Mouse (Mus musculus): ENCODE measurements around the gene Kcnj8.
"Not testable (repeated sequence)": the region's sequence is repeated elsewhere in the genome, so short reads cannot be mapped to it uniquely, and the experiment has no call there.

Kcnj8 gene

DNA sequence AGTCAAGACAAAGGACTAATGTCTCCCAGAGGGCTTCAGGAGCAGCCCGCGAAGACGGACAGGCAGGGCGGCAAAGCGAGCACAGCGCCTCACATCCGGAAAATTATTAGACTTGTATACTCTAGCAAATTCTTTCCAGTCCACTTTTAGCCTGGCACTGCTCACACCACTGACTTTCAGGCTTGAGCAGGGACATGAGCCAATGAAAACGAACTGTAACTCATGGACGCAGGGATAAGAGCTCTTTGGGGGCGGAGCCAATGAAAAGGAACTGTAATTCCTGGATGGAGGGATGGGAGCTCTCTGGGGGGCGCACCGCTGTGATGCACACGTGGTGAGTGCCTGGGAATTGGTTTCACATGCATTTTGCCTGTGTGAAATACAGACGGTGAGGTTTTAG, 26.3 kb downstream of the Kcnj8 start:
- peak; percentile 41 for DNase-seq

DNA sequence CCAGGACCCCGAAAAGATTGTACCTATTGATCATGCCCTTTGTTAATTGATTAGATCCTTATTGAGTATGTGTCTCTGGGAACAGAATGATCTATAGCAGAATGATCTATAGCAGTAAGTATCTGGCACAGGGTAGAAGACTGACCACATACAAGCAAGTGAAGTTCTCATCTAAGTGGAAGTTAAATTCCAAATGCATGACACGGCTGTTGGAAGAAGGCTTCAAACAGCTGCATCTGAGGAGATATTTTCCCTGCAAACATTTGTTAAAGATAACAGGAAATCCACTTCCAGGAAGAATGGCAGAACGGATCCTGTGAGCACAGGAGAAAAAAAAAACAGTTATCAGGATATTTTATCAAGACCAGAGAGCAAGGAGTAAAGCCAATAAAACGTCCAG, 27.8 kb downstream of the Kcnj8 start:
- no peak for DNase-seq

DNA sequence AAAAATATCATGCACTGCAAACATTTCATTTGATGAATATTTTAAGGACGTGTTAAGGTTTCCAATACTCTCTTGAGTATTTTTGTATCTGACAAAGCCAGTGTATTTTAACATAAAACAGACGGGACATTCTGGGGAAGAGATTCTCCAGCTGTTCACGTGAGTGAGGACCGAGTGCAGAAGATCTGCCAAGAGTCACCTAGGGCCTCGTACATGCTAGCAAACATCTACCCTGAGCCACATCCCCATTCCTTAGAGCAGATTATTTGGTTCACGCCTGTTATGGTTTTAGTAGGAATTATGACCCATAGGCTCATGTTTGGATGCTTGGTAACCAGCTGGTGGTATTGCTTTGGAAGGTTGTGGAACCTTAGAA, 28.6 kb downstream of the Kcnj8 start:
- DNase-seq = no peak

DNA sequence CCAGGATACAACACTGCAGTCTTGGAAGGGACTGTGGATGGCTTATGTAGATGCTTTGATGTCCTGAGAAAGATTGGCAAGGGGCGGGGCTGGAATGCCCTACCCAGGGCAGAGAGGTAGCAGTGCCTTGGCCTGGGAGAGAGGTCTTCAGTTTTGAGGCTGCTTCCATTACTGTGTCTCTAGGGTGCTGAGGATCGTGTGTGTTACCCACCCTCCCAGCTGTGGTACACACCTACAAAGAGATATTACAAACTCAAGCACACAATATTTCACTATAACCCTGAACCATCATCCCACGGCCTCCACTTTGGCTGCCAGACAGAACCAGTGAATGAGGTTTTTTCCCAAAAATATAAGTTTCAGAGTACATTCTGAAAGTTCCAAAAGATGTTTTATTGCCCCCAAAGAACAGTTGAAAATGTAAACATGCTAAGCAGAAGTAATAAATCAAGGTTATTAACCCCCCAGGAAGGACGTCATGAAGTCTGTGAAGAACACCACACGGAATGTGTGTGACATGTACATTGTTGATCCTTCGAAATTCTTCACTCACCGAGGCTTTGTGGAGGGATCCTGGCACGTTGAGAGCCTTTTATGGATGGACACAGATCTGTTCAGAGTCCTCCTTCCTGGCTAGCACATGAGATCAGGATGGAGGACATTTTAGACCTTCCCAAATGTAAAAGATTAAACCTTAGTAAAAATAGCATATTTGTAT, 29.2 kb downstream of the Kcnj8 start:
- DNase-seq = no peak

DNA sequence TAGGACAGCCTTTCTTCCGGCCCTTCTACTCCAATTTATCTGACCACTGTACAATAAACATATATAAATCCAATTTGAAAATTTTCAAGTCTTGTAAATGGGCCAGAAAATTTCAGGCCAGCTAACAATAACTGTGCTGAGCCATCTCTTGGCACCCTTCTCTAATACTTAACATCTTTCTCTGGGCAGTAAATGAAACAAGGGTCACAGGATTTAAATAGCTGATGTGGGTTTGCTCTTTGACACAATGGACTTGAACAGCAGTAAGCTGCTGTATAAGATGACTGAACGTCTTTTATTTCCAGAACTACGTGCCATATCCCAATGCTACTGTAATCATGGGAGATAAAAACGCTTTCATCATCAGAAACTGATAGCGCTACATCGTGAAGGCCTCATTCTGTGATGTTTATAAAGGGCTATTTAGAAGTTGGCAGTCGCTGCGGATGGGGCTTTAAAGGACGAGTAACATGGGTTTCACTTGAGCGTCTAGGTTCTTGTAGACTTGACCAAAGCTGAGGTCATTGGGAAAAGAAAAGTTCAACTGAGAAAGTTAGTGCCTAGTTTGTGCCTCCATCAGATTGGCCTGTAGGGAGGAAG, 30.8 kb downstream of the Kcnj8 start:
- no peak for DNase-seq

DNA sequence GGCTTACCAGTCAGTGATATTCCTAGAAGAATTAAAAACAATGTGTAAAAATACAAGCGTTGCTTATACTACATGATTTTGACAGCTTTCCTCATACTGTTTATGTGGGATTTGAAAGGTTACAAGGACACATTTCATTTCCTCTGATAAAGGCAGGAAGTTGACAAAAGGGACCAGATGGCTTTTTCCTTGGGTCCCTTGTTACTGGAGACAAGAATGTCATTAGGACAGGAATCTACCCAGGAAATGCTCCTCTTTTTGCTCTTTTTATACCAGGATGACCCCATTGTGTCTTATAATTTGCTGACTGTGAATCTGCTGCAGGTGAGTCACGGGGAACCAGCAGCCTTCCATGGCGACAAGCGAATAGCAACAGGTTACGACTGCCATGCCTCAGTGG, 31.3 kb downstream of the Kcnj8 start:
- DNase-seq = peak; percentile 22

DNA sequence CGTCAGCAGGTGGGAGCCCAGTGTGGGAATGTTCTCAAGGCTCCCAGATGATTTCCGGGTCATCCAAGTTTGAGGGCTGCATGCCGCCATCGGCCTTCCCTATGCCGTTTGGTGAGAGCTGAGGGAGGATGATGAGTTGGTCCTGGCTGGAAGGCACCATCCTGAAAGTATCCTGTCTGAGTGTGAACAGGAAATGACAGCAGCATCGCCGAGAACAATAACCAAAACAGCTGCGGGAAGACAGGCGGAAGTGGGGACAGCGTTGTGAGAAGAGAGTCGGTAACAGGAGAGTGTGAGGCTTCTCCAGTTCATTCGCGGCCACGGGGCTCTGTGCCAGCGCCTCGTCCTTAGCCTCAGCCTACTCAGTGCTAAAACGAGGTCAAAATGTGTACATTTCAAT, 32.9 kb downstream of the Kcnj8 start:
- DNase-seq = peak; percentile 85

DNA sequence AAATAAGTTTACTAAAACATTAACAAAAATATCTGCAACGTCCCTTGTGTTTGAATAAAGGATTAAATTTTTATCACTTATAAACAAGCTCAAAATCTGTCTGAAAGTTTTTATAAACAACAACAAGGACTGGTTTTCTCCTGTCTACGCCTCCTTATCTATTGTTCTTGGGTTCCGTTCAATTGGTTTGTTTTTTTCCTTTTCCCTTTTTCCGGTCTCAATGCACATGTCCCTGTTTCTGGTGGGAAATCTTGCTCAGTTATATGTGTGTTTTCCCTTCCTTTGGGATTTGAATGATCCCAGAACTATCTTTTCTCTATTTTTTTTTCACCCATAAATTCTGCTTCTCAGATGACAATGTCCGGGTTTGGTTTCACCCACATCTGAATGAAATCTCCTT, 38.0 kb downstream of the Kcnj8 start:
- no peak for DNase-seq

DNA sequence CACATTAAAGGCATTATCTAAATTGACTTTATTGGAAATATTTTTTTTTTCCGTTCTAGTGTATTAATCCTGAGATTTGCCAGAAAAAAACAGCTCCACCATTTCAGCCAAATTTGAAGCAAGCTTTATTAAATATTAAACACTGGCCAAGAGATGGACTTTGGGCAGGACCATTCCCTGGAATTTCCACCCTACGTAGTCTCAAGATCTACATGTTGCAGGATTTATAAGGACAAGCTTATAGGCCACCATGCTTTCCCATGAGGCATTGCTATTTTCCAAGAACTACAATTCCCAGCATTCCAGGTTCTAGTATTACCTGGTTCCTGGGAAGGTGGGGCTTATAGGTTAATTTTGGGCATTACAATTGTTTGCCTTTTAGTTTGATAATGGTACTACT, 38.7 kb downstream of the Kcnj8 start:
- no peak for DNase-seq

DNA sequence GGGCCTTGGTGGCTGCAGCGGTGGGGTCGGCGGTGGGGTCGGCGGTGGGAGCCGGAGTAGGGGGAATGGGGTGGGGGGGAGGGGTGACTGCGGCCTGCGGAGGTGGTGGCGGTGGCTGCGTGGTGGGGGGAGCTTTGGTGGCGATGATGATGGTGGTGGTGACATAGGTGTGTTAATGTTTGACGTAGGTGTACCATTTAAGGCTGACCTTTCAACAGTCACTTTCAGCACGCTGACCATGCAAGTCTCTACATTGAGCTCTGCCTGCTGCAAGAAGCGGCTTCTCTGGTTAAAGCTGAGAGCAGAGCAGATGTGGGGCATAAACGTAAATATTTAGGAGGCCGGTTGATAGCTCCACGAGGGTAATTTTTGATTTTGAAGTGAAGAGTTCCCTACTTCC, 39.3 kb downstream of the Kcnj8 start:
- DNase-seq = peak; percentile 41

DNA sequence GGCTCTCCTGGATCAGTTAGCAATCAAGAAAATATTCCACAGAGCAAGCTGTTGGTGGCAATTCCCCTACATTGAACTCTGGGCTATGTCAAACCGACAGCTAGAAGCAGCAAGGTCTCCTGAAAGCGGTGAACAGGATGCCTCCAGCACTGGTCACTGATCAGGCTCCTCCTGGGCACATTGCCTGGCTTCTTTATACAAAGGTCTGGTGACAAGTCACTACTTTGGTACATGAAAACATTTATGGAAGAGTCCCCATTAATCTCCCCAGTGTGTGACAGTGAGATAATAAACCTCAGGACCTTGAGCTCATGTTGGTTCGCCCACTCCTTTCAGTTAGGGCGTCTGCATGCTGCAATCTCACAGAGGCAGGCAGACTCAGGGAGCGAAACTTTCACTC, 41.0 kb downstream of the Kcnj8 start:
- peak; percentile 47 for DNase-seq

DNA sequence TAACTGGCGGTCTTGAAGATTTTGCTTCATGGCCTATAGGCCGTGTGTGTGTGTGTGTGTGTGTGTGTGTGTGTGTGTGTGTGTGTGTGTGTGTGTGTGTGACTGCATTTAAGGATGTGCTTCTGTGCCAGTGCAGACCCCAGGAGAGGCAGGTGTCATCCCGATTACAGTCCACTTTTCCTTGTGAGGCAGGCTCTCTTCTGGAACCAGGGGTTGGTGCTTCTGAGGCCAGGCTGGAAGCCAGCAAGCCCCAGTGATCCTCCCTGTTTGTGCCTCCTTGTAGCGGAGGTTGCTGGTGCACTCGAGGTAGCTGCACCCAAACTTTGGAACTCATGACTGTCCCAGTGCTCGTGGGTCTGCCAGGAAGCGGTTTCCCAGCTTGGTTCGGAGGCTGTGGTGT, 41.7 kb downstream of the Kcnj8 start:
- DNase-seq = no peak

DNA sequence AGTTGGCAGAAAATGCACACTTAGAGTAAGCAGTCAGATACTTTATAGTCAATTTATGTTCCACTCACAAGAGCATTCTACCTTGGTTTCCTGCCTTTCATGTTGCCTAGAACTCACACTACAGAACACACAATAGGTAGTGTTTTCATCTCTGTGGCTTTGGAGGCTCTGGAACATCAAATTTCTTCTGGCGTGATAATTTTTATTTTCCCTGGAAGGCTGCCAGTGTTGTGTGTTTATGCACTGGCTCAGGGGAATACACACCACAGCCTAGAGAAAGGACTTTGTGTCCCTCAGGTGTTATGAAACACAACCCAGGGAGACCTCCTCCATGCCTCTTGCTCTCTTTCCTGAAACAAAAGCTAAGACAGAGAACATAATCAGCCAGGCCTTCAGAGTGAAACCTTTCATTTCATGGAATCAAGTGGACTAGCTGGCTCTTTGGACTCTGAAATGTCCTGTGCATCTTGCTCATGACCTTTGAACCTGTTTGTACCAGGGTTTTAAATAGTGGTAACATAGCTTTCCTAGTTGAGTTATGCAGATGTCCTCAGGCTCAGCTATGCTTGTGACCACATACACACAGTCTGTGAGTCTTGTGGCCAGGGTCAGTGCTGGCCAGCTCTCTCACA, 43.4 kb downstream of the Kcnj8 start:
- peak; percentile 55 for DNase-seq

DNA sequence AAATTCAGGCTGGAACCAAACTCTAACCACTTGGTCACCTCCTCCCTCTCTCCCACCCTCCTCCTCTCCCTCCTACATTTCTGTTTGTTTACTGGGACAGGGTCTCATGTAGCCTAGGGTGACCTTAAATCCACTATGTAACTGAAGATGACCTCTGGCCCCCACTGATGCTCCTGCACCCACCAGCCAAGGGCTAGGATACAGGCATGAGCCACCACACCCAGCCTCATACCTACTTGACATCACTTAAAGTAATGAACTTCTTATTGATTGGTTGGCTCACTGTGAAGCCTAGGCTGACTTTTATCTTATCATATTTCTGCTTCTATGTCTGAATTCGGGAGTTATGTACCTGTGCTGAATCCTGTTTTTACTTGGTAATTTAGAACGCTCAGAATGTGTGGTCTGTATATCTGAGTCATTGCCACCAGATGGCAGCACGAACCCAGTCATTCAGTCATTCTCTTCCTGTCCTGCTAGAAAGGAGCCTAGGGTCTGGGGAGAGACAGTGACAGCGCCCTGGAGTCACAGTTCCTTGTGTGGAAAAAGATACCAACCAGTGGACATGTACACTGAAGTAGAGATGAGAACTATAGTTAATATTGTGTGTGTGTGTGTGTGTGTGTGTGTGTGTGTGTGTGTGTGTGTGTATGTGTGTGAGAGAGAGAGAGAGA, 46.6 kb downstream of the Kcnj8 start:
- DNase-seq = peak; percentile 80

DNA sequence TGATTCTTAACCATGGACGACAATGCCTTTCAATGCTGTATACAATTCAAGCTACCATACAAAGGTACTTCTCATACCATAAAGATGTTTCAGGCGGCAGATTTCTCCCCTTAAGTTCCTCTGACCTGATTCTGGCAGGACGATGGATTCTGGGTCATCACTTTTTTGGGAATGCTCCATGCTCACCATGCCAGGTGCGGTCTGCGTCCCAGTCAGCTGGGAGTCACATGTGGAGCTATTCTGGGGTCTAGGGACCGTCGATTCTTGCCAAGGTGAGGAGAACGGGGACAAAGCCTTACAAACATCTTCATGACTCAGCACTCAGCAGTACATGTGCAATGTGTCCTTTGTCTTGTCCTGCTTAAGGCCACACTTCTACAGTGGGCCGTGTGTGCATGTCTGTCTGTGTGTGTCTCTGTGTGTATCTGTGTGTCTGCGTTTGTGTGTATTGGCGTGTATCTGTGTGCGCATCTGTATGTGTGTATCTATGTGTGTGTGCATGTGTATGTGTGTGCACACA, 49.8 kb downstream of the Kcnj8 start:
- no peak for DNase-seq

DNA sequence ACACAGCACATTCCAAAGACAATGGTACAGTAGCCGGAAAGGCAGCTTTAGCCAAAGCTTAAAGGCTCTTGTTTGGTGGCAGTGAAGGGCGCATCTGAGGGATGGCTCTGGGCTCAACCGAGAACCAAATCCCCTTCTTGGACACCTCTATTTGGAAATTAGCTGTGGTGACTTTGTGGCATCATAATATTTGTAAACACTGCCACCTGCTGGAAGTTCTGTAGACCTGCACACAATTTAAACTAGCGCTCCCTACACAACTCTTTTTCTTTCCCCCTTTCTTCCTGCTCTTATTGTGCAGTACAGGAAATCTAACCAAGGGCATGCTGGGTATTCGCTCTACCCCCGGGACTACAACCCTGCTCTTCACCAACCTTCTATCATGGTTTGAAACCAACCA, 52.3 kb downstream of the Kcnj8 start:
- no peak for DNase-seq

DNA sequence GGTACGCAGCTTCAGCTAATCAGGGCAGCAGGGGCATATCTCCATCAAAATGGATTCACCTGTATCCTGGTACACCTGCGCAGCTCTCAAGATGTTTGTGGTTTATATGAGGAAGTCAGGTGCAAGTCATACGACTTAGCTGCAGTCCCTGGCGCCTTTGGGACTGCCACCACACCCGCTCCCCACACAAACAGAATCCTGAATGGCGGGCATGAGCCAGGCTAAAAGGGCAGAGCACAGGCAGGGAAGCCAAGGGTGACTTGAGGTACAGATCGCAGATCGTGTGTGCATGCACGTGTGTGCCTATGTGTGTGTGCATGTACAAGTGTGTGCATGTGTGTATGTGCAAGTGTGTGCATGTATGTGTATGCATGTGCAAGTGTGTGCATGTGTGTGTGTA, 56.0 kb downstream of the Kcnj8 start:
- DNase-seq = not testable (repeated sequence)

DNA sequence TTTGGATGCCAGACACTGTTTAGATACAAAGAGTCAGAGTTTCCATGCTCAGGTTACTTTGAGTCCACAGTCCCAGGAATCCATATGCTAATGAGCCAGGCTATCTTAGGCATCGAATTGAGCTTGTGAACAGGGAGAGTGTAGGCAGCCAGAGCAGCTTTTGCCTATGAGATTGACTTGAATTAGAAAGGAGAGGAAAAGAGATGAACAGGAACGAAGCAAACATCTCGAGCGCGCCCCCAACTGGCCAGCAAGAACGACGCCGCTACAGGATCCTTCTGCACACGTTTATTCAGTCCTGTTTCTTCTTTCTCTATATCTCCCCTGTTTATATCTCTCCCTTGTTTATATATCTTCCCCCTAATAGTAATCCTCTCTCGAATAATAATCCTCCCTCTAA, 56.5 kb downstream of the Kcnj8 start:
- DNase-seq = peak; percentile 59
